Mouse (Mus musculus): ENCODE measurements around the gene C2cd2. TPM values are rescaled to one million over a fixed set of nuclear protein-coding genes. Genes with fewer than 3 reads are reported as not detected.
"Not testable (repeated sequence)": the region's sequence is repeated elsewhere in the genome, so short reads cannot be mapped to it uniquely, and the experiment has no call there.

Gene C2cd2
- 12.8 and 15.5 TPM in 2 replicates for polyA plus RNA-seq (2015; fragmentation: Nextera tagmentation; extraction: Ambion mirVana)

DNA sequence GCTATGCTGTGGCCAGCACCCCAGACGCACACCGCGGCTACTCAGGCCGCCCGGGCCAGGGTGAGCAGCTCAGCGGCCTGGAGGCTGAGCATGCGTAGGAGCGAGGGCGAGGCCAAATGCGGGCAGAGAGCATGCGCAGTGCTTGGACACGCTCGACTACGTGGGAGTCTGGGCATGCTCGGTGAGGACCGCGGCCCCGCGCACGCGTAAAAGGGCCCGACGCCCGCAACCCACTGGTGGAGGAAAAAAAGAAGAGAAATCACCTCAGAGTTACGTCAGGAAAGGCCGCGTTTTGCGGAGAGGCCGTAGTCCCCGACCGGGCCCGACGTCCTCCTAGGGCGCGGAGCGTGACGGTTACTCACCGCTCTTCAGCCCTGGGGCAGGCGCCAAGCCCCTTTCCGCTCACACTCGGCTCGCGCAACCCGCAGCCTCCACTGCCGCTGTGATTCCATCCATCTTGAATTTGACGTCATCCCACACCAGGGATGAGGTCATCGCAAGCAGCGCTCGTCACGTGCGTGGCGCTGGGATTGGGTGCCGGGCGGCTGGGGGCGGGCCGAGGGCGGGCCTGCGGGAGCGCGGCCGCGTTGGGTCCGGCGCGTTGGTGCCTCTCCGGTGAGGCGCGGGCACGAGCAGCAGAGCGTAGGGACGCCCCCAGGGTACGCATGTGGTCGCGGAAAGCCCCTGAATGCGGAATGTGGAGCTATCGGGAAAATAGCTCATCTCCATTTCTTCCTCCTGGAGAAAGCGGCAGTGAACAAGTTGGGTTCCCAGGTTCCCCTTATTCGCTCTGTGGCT, at the start of gene C2cd2, which contains the start of gene Zbtb21:
TSS of gene C2cd2 (minus strand) at position 448 of the 798 bp plus-strand sequence.
TSS of gene Zbtb21 (minus strand) at position 472 of the 798 bp plus-strand sequence.
- peak within 1 kb of the TSS; percentile 86 for H3K9ac ChIP-seq (ENCODE audit: low read depth, low read length)
- no peaks in the 10 kb centered on the region for H3K36me3 ChIP-seq (ENCODE audit: insufficient read depth, low read length)
- ATAC-seq (replicated peaks; ENCODE audit: low FRiP score, low read depth) = peak; percentile 99
- no peaks in the 10 kb centered on the region for H3K9me3 ChIP-seq (replicated peaks; ENCODE audit: low read length)
- no peak for TF ChIP-seq CTCF (IDR thresholded peaks at IDR 0.05; ENCODE audit: low read depth)
- no peaks in the 10 kb centered on the region for H3K27me3 ChIP-seq (ENCODE audit: insufficient read depth, low read length)
- H3K27ac ChIP-seq = peak within 1 kb of the TSS; percentile 91
- H3K4me3 ChIP-seq (replicated peaks; ENCODE audit: low read depth, low read length) = peak within 1 kb of the TSS; percentile 89
- peak; percentile 97 for DNase-seq (ENCODE audit: low spot score)
- H3K4me2 ChIP-seq (ENCODE audit: low read length) = peak within 1 kb of the TSS; percentile 74
- 1% methylated on average over 77 of the region's 78 CpGs for WGBS
- peaks cover 6% of the 10 kb centered on the region; the same call in 1 of the 2 replicates for H3K4me1 ChIP-seq (replicated peaks; ENCODE audit: insufficient read depth, low read length)

DNA sequence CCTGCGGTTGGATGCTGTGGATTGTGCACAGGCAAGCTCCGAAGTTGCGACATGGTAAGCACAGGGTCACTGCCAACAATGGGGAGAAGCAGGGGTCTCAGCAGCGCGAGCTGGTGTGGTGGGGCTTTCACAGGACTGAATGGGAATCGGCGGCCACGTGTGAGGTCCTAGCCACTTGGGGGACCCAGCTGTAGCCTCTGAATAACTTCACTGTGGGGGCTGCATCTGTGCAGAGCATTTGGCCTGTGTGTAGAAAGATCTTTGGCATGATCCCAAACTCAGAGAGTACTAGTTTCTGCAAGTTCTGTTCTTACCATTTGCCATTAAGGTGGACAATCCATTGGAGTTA, 35.0 kb upstream of the C2cd2 start:
- peak; percentile 10 for DNase-seq (ENCODE audit: low spot score)
- H3K27me3 ChIP-seq (ENCODE audit: insufficient read depth, low read length); H3K4me1 ChIP-seq (replicated peaks; ENCODE audit: insufficient read depth, low read length); H3K36me3 ChIP-seq (ENCODE audit: insufficient read depth, low read length); H3K9me3 ChIP-seq (replicated peaks; ENCODE audit: low read length): not testable (repeated sequence)
- H3K4me2 ChIP-seq (ENCODE audit: low read length) = peak overlapping the region; percentile 58
- H3K27ac ChIP-seq = peak overlapping the region; percentile 90
- peak; percentile 65 for ATAC-seq (replicated peaks; ENCODE audit: low FRiP score, low read depth)
- H3K9ac ChIP-seq (ENCODE audit: low read depth, low read length) = peak overlapping the region; percentile 50
- WGBS = 1% methylated on average over 8 of the region's 8 CpGs
- peak overlapping the region; percentile 49 for H3K4me3 ChIP-seq (replicated peaks; ENCODE audit: low read depth, low read length)

DNA sequence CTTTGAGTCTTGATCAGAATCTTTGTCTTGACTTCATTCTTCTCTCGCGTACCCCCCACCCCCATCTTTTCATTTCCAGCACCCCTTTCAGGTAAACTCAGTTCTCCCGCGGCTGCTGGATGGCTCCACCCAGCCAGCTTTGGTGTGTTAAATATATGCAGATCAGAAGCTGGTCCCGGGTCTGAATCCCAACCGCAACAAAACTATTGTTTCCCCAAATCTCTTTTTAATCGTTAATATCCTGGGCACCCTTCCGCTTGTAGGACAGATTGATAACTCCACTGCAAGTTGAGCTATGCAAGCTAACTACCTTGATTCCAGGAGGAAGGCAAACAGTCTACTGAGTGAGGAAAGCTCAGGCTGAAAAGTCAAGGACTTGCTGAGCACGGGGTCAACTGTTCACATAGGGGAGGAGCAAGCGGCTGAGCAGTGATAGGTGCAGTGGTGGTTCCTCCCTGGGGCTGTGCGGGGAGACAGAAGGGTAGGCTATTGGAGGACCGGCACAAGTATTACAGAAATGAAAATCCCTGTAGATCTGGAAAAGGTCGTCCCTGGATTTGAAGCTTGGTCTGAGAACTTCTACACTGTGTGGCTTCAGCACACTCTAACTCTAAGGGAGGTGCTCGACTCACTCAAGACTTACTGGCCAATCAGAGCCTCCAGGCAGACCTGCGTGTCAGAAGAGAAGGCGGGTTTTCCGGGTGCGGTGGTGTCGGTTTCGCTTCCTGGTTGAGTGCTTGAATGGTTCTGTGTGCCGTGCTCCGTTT, 34.4 kb upstream of the C2cd2 start, which contains the start of gene B230307C23Rik:
TSS of gene B230307C23Rik (plus strand) at position 700 of the 767 bp plus-strand sequence.
- peak within 1 kb of the TSS; percentile 58 for H3K4me2 ChIP-seq (ENCODE audit: low read length)
- no peaks in the 10 kb centered on the region for H3K27me3 ChIP-seq (ENCODE audit: insufficient read depth, low read length)
- 4% methylated on average over 22 of the region's 22 CpGs for WGBS
- ATAC-seq (replicated peaks; ENCODE audit: low FRiP score, low read depth) = peak; percentile 97
- peak; percentile 97 for DNase-seq (ENCODE audit: low spot score)
- H3K4me3 ChIP-seq (replicated peaks; ENCODE audit: low read depth, low read length) = peak within 1 kb of the TSS; percentile 49
- H3K9me3 ChIP-seq (replicated peaks; ENCODE audit: low read length) = peaks cover under 1% of the 10 kb centered on the region; the same call in 1 of the 2 replicates
- H3K27ac ChIP-seq = peak within 1 kb of the TSS; percentile 90
- peak within 1 kb of the TSS; percentile 50 for H3K9ac ChIP-seq (ENCODE audit: low read depth, low read length)
- no peaks in the 10 kb centered on the region for H3K36me3 ChIP-seq (ENCODE audit: insufficient read depth, low read length)
- peaks cover 6% of the 10 kb centered on the region; the same call in 1 of the 2 replicates for H3K4me1 ChIP-seq (replicated peaks; ENCODE audit: insufficient read depth, low read length)
- no peak for TF ChIP-seq CTCF (IDR thresholded peaks at IDR 0.05; ENCODE audit: low read depth)

DNA sequence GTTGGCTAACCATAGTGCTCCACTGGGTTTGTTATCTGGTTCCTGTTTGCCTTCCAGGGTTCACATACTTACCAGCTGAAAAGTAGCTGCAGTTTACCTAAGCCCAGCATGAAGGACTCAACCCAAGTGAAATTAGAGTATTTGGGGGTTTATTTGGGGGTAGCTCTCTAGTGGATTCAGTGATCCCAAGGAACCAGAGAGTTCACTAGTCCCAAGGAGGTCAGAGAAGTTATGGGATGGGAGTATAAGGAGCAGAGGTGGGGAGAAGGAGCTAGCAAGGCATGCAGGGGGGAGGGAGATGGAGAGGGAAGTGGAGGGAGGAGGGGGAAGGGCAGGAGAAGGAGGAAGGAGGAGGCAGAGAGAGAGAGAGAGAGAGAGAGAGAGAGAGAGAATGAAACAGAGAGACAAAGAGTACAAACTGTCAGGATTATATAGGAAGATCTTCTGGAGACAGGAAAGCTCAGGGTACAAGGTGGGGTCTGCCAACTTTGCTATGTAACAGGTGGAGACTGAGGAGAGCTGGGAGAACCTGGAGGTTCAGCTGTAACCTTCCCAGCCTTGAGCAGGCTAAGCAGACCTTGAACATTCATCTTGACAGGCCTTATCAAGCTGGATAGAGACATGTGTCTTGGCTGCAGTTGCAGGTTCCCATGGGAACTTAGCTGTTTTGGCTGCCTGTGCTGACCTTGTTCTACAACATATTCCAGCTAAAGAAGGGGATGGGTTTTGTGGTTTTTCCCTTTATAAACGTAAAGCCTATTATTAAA, 33.6 kb upstream of the C2cd2 start:
- Histone ChIP-seq H3K4me2 (ENCODE audit: low read length) (peak overlapping the region; percentile 58), H3K27me3 (ENCODE audit: insufficient read depth, low read length) (no peaks in the 10 kb centered on the region), H3K9me3 (replicated peaks; ENCODE audit: low read length) (no peaks in the 10 kb centered on the region), H3K4me3 (replicated peaks; ENCODE audit: low read depth, low read length) (peak overlapping the region; percentile 49), H3K9ac (ENCODE audit: low read depth, low read length) (peak overlapping the region; percentile 50; the same call in 1 of the 2 replicates), H3K27ac (peak overlapping the region; percentile 90), H3K4me1 (replicated peaks; ENCODE audit: insufficient read depth, low read length) (peaks cover 6% of the 10 kb centered on the region; the same call in 1 of the 2 replicates), H3K36me3 (ENCODE audit: insufficient read depth, low read length) (no peaks in the 10 kb centered on the region)
- no peak for ATAC-seq (replicated peaks; ENCODE audit: low FRiP score, low read depth)
- 18% methylated on average over 1 of the region's 1 CpGs for WGBS
- no peak for TF ChIP-seq CTCF (IDR thresholded peaks at IDR 0.05; ENCODE audit: low read depth)
- no peak for DNase-seq (ENCODE audit: low spot score)

DNA sequence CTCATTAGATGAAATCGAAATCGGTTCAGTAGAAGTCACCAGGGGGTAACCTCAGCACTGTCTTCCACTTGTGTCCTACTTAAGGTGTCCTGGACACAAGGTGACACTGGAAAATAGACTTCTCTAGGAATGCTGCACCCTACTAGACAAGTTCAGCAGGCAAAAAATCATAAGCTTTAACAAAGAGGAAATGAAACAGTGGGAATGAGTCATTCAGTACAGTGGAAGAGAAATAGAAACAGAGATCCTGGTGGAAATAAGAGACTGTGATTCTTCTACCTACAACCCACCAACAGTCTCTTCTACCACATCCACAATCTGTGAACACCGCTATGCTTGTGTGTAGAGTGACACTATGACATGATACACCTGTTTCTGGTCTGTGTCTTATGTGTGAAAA, 30.1 kb upstream of the C2cd2 start:
- ATAC-seq (replicated peaks; ENCODE audit: low FRiP score, low read depth); H3K4me1 ChIP-seq (replicated peaks; ENCODE audit: insufficient read depth, low read length); H3K27ac ChIP-seq; H3K9me3 ChIP-seq (replicated peaks; ENCODE audit: low read length); H3K4me2 ChIP-seq (ENCODE audit: low read length); H3K4me3 ChIP-seq (replicated peaks; ENCODE audit: low read depth, low read length); DNase-seq (ENCODE audit: low spot score); H3K9ac ChIP-seq (ENCODE audit: low read depth, low read length); H3K36me3 ChIP-seq (ENCODE audit: insufficient read depth, low read length); H3K27me3 ChIP-seq (ENCODE audit: insufficient read depth, low read length): not testable (repeated sequence)
- whole genome bisulfite sequencing = 79% methylated on average over 3 of the region's 3 CpGs

DNA sequence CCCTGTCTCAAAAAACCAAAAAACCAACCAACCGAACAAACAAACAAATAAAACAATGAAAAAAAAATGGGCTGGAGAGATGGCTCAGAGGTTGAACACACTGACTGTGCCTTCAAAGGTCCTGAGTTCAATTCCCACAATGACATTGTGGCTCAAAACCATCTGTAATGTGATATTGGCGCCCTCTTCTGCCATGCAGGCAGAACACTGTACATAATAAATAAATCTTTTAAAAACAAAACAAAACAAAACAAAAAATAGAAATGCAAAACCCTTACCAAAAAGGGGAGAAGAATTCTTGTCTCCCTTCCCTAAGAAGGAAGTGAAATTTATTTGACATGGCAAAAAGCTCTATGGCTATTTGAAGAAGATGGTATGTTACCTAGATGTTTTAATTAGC, 29.1 kb upstream of the C2cd2 start:
- WGBS = 85% methylated on average over 2 of the region's 2 CpGs
- DNase-seq (ENCODE audit: low spot score) (no peak), ATAC-seq (replicated peaks; ENCODE audit: low FRiP score, low read depth) (no peak)
- Histone ChIP-seq H3K36me3 (ENCODE audit: insufficient read depth, low read length) (no peaks in the 10 kb centered on the region), H3K9ac (ENCODE audit: low read depth, low read length) (no peak overlapping the region), H3K27me3 (ENCODE audit: insufficient read depth, low read length) (no peaks in the 10 kb centered on the region), H3K4me1 (replicated peaks; ENCODE audit: insufficient read depth, low read length) (no peaks in the 10 kb centered on the region; the same call in 1 of the 2 replicates), H3K4me3 (replicated peaks; ENCODE audit: low read depth, low read length) (no peak overlapping the region), H3K27ac (no peak overlapping the region), H3K4me2 (ENCODE audit: low read length) (no peak overlapping the region), H3K9me3 (replicated peaks; ENCODE audit: low read length) (no peaks in the 10 kb centered on the region)
- peak; percentile 26; the same call in 1 of the 2 replicates for TF ChIP-seq CTCF (IDR thresholded peaks at IDR 0.05; ENCODE audit: low read depth)

Measured in kidney, postnatal 0 days (tissue).